Mouse (Mus musculus) hindlimb bud, embryonic 11.5 days (tissue): ENCODE measurements around the gene Olfr813.
"Not testable (repeated sequence)": the region's sequence is repeated elsewhere in the genome, so short reads cannot be mapped to it uniquely, and the experiment has no call there.

Experiments used
- DNase-seq: peaks from one replicate; pipeline ENCODE4 v3.0.0-alpha.2; 2012; ENCODE audit warnings: low read depth, low spot score; ENCODE audit errors: extremely low spot score

Gene Olfr813

DNA sequence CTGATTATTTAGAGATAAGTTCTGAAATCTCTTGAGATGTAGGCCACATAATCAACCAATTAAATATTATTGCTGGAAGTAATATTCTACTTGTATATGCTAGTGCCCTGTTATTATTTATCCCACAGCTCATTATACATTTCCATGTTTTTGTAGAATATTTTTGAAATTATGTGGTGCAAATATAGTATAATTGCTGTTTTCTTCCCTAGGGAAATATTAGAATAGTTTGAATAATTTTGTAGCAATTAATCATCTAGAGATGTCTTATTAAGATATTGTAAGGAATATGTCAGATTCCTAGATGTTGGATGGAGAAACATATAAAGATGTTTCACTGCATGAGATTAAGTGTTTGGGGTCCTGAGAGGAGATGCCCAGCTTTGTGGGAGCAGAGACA is at the start of gene Olfr813:
Gene Olfr813 (plus strand): TSS at position 301 of the 400 bp plus-strand sequence.
- no peak for DNase-seq

GRCm38 (mm10) chr10:129845994-129846393 is 9.2 kb upstream of the Olfr813 start, which contains the start of gene Olfr812:
Gene Olfr812 (minus strand): TSS chr10:129846094.
- DNase-seq = no peak

DNA sequence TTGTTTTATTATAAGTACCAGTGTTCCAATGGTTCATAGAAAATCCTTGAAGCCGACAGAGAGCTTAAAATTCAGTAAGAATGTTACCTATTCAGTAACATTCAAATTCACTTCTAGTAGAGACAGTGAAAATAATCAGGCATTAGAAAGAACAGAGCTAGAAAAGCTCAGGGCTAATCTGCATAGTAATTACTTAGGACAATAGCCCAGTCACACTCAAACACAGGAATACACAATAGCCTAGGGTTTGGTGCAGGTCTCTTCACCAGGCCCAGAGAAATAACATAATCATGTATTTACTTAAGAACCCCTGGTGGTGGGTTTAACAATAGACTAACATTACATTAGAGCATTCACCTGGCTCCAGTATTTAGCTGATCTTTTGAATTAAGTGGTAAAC is 7.8 kb upstream of the Olfr813 start:
- no peak for DNase-seq

GRCm38 (mm10) chr10:129879751-129880150 is 24.6 kb downstream of the Olfr813 start, which contains the start of gene Olfr814:
Gene Olfr814 (minus strand): TSS chr10:129879851.
- DNase-seq = not testable (repeated sequence)

DNA sequence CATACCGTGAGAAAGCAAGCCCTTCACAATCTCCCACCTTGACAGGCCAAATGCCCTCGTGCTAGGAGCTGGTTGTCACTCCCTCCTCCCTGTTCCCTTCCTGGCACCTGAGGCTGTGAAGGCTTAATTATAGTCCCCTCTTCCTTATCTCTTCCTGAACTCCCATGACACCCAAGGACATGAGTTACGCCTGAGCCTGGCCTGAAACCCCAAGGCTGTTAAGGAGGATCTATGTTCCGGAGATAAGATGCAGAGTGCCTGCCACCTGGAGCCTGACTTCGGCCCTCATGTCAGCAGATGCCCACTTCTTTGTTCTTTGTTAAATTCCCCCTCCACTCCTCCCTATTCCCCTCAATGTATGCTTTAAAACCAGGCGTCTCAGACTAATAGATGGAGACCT is 30.3 kb downstream of the Olfr813 start:
- not testable (repeated sequence) for DNase-seq

GRCm38 (mm10) chr10:129885934-129886333 is 30.8 kb downstream of the Olfr813 start:
- no peak for DNase-seq

- DNase-seq = not testable (repeated sequence)
Observed at GRCm38 (mm10) chr10:129905767-129906166, 50.6 kb downstream of the Olfr813 start, which contains the start of gene Olfr815. Gene Olfr815 (minus strand): TSS chr10:129905867.
